Mouse (Mus musculus) urinary bladder, postnatal 25 days (tissue): ENCODE data around the gene Hs2st1.

ENCODE experiments used
- DNase-seq: peaks from one replicate; pipeline ENCODE4 v3.0.0; 2022; ENCODE audit warnings: low spot score

Gene Hs2st1

DNA sequence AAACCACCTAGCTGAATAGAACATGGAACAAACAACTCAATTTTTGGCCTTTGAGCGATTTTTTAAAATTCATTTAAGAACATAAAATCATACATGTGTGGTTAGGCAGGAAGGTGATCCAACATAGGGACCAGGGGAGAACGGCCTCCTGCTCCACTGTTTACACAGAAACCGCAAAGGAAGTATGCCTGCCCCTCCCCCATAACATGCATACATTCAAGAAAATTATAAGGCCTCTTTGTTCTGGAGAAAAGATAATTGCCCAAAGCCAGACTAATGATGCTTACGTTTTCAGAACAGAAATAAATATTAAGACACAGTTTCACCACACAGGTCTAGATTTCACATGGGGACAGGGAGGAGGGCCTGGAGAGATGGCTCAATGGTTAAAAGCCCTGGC, 18.6 kb downstream of the Hs2st1 start:
- no peak for DNase-seq

DNA sequence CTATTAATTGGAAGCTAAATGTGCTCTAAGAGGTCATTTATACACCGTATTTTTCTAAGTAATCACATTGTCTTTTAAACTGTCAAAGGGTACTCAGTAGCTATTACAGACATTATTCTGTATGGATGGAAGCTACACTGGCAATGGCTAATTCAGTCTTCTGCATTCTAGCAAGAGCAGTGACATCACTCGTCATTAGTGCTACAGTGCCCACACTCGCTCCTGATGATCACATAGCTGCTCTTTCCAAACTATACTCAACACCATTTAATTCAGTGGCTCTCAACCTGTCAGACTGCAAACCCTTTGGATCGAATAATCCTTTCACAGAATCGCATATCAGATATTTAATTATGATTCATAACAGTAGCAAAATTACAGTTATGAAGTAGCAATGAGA, 19.3 kb downstream of the Hs2st1 start:
- no peak for DNase-seq

DNA sequence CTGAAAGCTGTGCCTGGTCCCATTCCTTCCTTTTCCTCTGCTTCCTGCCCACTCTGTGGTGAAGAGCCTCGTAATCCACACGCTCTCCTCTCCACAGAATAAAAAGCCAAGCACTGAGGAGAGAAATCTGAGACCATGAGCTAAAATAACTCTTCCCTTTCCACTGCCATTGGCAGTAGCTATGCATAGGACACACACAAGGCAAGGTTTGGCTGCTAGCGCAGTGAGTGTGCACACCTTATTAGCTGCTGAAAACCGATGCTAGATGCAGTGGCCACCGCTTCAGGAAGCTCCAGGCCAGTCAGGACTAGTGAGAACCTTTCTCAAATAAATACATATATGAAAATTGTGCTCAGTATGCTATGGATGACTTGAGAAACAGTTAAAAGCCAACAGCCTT, 19.9 kb downstream of the Hs2st1 start:
- DNase-seq, result no peak

DNA sequence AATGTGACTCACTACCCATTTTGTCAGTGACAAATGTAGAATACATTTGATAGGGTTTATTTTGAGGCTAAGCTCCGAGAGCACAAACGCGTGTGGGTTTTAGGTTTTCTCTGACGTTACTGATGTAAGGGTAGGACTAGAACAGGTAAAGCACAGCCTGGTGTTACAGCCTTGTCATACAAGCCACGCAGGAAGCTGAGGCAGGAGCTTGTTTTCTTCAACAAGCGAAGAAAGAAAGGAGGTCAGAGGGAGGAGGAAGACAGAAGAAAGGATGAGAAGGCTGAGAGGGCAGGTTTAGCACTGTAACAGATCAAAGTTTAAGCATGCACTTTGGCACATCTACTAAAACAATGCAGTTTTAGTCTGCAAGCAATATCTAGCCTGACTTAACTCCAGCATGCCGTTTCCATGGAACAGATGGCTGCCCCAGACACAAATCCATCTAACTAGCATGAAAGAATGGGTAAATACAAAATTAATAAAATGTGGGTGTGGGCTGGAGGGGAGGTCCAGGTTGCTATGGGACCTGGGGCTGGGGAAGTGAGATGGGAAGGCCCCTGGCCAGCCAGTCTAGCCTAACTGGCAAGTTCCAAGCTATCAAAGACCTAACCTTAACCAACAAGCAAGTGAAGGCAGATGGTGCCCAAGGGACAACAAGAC, 21.7 kb downstream of the Hs2st1 start:
- DNase-seq, result no peak

DNA sequence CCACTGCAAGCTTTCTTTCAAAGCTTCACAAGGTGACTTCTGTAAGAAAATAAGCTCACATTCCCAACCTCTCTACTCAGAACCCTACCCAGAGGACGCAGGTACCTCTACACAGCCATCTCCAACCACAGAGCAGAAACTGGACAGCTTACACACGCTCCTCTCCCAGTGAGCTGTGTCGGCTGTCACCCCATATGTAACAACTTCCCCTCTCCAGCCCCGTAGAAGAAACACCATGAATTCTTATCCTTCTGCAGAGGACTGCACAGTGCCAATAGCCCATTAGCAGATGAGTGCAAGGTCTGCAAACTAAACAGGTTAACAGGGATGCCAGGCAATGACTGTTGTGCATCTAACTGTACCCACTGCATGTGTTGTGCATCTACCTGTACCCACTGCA, 23.5 kb downstream of the Hs2st1 start:
- no peak for DNase-seq

DNA sequence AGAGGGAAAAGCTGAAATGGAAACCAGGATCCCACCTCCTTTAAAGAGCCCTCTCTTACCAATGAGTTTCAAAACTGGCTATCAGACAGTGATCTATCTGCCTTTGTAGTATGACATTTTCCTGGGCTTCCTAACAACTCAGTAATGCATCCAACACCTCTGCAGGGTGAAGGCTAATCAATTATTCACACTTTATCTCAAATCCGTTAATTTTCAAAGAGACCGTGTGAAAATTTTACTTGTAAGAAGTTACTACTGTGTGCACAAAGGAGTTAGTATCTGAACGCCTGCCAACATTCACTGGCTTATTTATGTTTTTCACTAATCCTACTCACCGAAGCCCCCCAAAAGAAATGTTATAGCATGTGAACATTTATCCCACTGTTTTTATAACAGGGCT, 24.1 kb downstream of the Hs2st1 start:
- no peak for DNase-seq

DNA sequence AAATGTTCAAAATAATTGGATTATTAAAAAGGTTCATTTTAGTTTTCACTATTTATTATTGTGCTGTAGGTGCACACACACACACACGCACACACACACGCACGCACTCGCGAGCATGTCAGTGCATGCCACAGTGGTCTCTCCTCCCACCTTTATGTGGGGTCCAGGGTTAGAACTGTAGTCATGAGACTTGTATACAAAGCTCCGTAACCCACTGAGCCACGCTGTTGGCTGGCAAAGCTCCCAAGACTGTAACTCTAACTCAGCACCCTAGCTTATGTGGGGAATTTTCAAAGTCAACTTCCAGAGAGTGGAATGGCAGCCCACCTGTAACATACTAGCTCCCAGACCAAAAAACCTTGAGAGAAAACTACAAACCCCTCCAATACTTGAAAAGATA, 24.8 kb downstream of the Hs2st1 start:
- DNase-seq, result no peak

DNA sequence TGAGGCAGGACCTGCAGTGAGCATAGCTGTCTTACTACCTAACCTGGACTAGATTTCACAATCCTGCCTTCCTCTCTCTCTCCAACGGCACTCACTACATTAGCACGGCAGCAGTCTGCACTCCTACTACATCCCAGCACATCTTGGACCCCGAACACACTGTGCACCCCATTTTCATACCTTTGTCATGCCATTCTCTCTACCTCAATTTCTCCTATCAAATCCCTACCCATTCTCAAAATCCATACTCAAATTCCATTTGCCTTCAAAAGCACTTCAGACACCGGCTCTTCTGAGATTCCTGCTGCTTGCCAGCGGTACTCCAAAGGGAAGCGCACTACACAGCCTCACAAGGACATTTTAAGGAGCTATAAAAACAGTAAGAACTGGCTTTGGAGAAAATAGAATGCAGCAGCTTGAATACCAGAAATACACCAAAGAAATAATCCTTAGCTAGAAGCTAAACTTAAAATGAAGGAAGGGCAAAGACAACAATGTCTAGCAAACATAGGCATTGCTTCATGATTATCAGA, 28.0 kb downstream of the Hs2st1 start:
- no peak for DNase-seq

DNA sequence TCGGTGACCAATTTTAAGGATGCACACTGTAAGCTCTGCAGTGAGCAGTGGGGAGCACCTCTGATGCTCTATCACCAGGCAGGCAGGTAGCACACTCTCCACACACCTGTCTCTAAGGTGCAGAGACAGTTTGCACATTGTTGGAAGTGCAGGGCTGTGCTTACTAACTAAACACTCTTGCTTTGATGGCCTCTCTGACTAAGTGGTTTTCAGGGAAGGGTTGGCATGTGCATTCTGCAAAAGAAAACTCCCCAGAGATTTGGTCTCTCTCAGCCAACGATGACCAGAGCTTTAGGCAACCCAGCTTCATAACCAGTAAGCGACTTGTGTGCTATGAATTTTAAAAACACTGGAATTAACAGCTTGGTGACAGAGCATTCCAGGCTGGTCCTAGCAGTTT, 29.2 kb downstream of the Hs2st1 start:
- DNase-seq, result no peak

DNA sequence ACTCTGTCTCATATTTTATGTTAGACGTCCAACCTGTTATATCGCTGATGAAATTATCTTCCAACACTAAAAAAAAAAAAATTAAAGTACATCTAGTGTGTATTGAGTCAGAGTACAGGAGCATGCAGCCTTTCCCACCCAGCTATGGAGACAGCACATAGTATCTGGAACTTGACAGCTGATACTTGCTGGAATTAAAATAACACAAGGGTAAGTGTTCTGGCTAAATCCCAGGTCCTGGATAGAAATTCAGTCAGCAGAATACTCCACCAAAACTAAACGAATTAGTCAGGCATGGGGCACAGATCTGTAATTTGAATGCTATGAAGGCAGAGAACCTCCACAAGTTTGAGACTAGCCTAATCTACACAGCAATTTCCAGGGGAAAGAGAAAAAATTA, 30.9 kb downstream of the Hs2st1 start:
- DNase-seq, result no peak

DNA sequence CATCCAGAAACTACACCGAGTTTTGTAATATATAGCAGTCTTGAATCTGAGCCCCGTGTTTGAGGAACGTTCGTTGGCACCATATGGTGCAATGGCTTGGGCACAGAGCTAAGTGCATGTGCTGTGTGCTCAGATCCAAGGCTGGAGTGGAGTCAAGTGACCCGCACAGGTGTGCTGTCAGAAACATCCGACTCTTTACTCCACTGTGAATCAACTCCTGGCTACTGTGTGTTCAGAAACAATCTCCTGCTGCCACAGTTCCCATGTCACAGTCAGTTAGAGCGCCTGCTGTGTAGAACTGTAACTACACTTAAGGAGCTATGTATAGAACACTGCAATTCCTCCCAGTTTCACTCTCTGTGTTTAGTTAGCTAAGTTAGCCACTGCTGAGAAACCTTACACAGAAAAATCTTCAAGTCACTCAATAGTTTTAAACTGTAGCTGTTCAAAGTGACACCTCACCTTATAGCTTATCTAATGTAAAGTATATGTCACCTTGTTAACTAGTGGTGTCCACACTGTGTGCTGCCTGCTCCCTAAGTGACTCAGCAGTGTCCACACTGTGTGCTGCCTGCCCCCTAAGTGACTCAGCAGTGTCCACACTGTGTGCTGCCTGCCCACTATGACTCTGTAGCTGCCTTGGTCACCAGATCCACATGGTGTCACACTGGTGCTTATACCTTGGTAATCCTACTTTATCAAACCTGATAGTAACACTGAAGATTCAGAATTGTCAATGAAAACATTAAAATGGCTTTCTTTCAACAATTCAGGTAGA, 32.7 kb downstream of the Hs2st1 start:
- DNase-seq, result no peak

DNA sequence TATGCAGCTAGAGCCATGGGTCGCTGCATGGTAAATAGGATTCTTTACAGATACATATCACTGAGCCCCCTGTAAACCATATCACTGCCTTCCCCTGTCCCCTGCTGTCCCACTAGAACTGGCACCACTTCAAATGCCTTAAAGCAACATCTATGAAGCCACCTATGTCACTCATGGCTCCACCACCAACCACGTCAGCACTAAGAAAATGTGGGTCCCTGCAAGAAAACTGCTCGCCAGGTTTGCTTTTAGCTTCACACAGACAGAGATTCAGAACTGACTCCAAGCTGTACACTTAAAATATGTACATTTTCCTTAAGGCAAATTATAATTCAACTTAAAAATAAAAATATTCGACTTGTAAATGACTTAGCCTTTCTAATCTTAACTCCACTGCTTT, 34.9 kb downstream of the Hs2st1 start:
- no peak for DNase-seq

DNA sequence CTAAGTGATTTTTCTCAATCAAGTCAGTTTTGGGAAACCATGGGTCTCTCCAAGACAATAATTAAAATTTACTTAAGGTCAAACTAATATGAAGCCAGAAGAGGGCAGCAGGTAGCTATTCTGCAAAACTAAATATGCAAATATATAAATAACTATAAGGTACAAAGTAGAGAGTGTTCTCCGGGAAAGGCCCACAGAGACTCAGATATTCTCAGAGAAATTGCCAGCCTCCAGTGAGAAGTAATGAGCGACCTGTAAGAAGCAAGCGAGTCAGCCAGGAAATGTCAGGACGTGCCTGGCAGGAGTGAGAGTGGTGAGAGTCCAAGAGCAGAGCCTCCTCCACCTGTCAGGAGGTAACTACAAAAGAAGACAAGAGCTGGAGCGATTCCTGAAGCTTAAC, 39.0 kb downstream of the Hs2st1 start:
- no peak for DNase-seq

DNA sequence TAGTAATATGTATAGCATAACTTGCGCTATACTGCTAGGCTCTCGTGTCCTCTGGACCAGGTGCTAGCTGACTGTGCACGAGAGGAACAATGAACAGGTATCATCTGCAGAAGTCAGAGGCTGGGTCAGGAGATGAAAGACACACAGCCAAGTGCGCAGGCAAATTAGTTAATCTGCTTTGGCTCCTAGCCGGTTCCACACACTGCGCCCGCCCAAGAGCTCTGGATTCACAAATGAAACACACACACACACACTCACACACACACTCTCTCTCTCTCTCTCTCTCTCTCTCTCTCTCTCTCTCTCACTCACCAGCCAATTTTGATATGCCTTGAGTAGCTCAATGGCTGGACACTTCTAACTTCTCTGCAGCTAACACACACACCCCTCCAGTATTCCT, 42.1 kb downstream of the Hs2st1 start:
- no peak for DNase-seq

DNA sequence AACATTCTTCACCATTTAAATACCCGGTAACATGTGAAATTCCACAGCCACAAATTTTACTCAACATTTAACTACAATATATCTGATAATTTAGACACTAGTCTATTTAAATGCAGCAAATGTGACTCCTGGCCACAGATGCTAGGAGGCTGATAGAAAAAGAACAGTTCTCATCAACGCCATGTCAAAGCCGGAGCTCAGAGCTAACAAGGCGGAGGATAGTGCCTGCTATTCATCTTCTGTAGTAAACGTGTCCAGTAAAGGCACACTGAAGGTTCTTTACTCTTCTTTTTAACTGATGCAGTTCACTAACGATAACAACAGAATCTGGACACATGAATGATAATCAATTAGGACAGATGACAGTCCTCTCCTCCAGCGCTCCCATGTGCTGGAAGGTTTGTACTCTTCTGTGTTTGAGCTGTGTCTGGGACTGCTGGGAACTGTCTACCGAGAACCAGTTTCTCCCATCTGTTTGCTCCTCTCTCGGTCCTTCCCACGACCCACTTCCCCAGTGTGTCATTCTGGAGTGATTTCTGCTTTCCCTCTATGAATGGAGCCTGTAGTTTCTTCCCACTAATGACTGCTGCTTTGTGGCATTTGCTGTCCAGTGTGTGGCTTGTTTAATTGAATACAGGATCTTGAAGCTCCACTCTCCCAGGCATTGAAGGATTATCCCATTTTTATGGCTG, 50.3 kb downstream of the Hs2st1 start:
- DNase-seq, result no peak

DNA sequence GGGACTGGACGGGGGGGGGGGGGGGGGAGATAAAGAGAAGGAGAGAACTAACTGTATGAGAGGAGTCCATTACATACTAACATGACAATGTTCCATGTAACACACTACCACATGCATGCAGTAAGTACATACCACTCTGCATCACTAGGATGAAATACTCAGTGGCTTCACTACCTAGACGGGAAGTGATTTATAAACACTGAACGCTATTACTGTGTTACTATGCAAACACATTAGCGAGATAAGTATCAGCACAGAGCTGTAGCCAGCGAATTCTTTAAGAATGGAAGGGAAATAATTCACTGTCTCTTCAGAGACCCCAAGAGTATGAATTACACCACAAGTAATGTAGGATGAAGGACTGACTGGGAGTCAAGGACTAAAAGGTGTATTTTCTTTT, 51.1 kb downstream of the Hs2st1 start:
- no peak for DNase-seq

DNA sequence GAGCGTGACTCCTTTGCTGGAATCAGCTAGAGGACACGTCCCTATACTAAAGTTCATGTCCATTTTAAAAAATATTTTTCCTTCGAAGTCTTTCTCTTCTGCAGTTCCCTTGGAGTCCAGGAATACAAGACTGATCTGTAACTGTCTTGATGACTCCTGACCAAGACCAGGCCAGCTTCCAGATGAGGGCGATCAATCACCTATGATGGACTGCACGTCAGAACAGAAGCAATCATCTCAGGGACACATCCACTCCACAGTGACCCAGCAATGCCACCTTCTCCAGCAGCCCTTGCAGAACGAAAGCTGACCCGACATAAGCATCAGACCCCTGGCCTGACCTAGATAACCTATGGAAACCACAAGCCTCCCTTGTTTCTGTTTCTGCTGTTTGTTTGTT, 54.7 kb downstream of the Hs2st1 start:
- no peak for DNase-seq

DNA sequence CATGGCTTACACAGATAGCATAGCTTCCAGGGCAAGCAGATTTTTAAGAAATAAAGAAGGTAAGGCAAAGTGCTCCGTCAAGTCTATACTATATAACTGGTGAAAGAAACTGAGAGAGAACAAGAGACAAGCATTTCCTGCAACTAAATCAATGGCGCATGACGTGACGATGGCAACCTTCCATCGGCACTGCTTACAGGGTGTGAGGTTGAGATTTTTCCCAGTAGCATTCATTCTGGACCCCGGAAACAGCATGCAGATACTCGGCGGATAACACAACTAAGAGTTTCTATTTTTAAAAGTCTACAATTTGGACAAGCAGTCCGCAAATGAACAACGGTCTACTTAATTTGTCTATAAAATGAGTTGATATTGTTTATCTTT, 55.9 kb downstream of the Hs2st1 start:
- no peak for DNase-seq

DNA sequence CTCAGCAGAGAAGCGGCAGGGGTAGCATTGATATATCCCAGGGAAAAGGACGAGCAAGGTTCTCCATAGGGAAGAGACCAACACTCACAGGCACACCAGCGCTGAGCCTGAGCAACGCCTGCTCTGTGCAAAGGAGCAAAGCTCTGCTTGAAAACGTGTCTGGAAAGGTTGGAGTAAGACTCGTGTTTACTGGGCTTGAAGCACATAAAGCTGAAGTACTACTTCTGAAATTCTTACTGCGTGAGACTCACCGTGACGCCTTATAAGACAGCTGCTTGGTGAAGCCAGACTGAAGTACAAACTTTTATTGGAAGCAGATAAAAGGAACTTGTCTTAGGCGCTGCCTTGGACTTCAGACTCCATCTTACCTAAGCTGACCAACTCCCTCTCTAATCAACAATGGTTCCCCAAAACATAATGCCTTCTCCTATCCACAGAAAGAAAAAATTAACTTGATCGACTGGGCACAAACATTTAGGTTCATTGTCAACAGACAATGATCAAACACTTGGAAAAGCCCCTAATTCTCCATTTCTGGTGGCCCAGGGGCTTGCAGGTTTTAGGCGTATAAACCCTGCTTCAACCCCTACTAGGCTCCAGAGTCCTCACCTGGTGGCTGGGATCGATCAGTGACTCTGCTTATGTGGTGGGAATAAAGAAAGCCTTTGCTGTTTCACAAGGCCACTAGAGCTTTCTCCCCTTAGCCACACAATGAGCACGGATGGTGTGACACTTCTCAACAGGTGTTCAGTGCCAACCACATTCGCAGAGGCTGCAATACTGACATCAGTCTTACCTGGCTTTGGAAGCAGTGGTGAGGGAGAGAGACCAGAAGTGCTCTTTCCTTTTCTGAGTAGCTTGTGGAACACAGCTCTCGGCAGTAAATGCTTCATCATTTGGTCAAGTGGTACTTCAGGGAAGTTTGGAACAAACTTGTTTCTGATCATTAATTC, 56.5 kb downstream of the Hs2st1 start:
- no peak for DNase-seq

DNA sequence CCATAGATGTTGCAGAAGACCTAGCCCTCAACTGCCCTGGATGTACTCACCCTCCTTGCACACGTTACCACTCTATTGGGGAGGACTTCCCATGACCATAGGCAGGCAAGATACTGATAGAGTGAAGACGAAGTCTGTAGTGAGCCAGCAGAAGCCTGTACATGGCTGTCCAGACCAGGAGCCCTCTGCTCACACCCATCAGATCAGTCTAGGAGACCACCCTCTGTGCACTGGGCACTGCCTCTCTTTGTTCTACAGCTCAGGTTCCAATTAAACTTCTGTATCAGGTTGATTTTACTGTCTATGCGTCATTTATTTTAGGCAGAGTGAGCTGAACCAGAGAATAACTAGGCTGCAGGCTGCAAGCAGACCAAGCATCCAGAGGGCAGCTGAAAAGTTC, 59.3 kb downstream of the Hs2st1 start:
- no peak for DNase-seq

DNA sequence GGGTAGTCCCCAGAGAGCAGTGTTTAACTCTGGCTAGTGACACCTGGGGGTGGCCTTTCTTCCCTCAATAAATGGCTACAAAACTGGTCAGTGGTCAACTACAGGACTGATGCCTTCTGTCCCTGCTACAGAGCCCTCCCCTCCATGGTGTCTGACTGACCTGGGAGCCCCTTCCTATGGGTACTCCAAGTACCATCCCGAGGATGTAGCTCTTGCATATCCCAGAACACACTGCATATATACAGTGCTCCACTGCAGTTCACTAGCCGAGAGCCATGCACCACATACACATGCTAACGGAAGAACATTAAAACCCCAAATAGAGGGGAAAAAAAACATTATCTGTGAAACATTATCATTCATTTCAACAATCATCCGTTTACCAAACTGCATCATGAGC, 61.6 kb downstream of the Hs2st1 start:
- no peak for DNase-seq

DNA sequence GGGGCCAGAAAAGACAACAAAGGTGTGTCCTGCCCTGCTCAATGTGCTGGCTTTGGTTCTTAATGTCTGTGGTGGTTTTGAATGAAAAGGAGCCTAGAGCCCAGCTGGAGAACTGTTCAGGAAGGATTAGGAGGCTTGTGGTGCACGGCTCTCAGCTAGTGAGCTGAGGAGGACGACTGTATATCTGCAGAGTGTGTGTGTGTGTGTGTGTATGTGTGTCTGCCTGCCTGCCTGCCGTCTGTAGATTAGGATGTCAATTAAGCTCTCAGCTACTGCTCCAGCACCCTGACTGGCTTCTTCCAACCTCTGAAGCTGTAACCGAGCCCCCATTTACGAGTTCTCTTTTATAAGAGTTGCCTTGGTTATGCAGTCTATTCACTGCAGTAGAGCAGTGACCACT, 62.1 kb downstream of the Hs2st1 start:
- no peak for DNase-seq
